Mouse (Mus musculus) forebrain, postnatal 0 days (tissue): ENCODE measurements around the gene Mrpl24. TPM values are rescaled to one million over a fixed set of nuclear protein-coding genes. Genes with fewer than 3 reads are reported as not detected.
A peak's percentile ranks its signal among the peaks of the same experiment; 100 is the strongest.
"Not testable (repeated sequence)": the region's sequence is repeated elsewhere in the genome, so short reads cannot be mapped to it uniquely, and the experiment has no call there.

Experiments used
- ATAC-seq: fragments of 200-750 bp; cut with Nextera tagmentation; 2 replicates; pipeline ENCODE4 v1.8.0; 2017; ENCODE audit warnings: mild to moderate bottlenecking, moderate library complexity
- DNase-seq: peaks from one replicate; pipeline ENCODE4 v3.0.0-alpha.2; 2015
- H3K27ac ChIP-seq: fragments of 300-500 bp; sonication (generic); 2 replicates; pipeline ENCODE4 v1.5.1; 2014; ENCODE audit warnings: low read depth, mild to moderate bottlenecking, antibody characterized with exemption, low read length, moderate library complexity, mixed read lengths
- H3K27me3 ChIP-seq: fragments of 300-500 bp; sonication (generic); 2 replicates; pipeline ENCODE4 v1.6.1; 2014; ENCODE audit warnings: mild to moderate bottlenecking, low read length, mixed read lengths; ENCODE audit not compliant: insufficient read depth
- H3K36me3 ChIP-seq: fragments of 300-500 bp; sonication (generic); 2 replicates; pipeline ENCODE4 v1.6.1; 2014; ENCODE audit warnings: mild to moderate bottlenecking, moderate library complexity; ENCODE audit not compliant: insufficient read depth
- H3K4me1 ChIP-seq: fragments of 300-500 bp; sonication (generic); 2 replicates; pipeline ENCODE4 v1.6.1; 2014; ENCODE audit warnings: antibody characterized with exemption; ENCODE audit not compliant: insufficient read depth
- H3K4me2 ChIP-seq: fragments of 300-500 bp; sonication (generic); 2 replicates; pipeline ENCODE4 v1.6.1; 2014; ENCODE audit warnings: low read depth, mild to moderate bottlenecking, moderate library complexity
- H3K4me3 ChIP-seq: fragments of 300-500 bp; sonication (generic); 2 replicates; pipeline ENCODE4 v1.5.1; 2014; ENCODE audit warnings: low read depth, low read length, mixed read lengths
- H3K9ac ChIP-seq: fragments of 300-500 bp; sonication (generic); 2 replicates; pipeline ENCODE4 v1.6.1; 2014; ENCODE audit warnings: mild to moderate bottlenecking
- H3K9me3 ChIP-seq: fragments of 300-500 bp; sonication (generic); 2 replicates; pipeline ENCODE4 v1.6.1; 2016; ENCODE audit warnings: low read length
- CTCF ChIP-seq: sonication (generic); IDR thresholded peaks from 2 replicates; pipeline ENCODE4 v1.5.1; 2016; ENCODE audit warnings: antibody characterized with exemption, control low read depth, low read depth
- WGBS: fragments of 180-500 bp; shearing (Covaris S2); extraction: QIAGEN DNeasy Blood & Tissue Kit; methylation state at CpG from one replicate; pipeline ENCODE4 v1.1.7; 2014; 5-methylcytosine and 5-hydroxymethylcytosine counted together
- polyA plus RNA-seq: library from polyadenylated mRNA; unstranded; fragments of >200 nt; fragmentation: Nextera tagmentation; extraction: Ambion mirVana; gene quantifications from 2 replicates; pipeline ENCODE4 v1.2.1, GENCODE M21; 2015
- total RNA-seq: library from RNA; depleted of rRNA; stranded (reverse); fragments of >200 nt; gene quantifications from 2 replicates; pipeline ENCODE4 v1.2.3, GENCODE M21; 2014

The Mrpl24 gene
- total and polyA plus RNA-seq, 2 experiments from 2014 or later = 43.4 to 47.0 TPM

DNA sequence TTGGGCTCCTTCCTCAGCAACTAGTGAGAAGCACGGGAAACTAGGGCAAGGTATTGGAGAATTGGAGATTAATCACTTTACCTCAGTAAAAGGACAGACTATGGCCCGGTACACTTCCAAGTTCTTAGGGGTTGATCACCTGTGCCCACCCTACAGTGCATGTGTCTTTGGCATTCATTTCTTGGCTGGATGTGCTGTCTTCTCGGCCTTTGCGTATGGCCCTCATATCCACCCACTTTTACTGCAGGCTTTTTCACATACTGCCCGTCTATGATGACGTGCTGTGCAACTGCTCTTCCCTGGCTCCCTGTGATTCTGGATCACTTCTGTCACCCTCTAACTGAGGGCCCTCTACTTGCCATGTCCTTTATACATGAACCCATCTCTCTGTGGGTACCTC lies 32.9 kb upstream of the Mrpl24 start:
- 0 out of 2 replicates have a peak overlapping the region, but pooled peaks have one; percentile 43 for H3K4me3 ChIP-seq
- ATAC-seq = no peak
- H3K4me2 ChIP-seq = peak overlapping the region; percentile 46; the same call in 1 of the 2 replicates
- no peaks in the 10 kb centered on the region for H3K36me3 ChIP-seq
- TF ChIP-seq CTCF = no peak
- H3K4me1 ChIP-seq = peaks cover 15% of the 10 kb centered on the region
- H3K9me3 ChIP-seq = 0 out of 2 replicates have a peak, but pooled peaks cover 4% of the 10 kb centered on the region
- H3K9ac ChIP-seq = no peak overlapping the region
- DNase-seq = no peak
- peak overlapping the region; percentile 29; the same call in 1 of the 2 replicates for H3K27ac ChIP-seq
- no peaks in the 10 kb centered on the region for H3K27me3 ChIP-seq
- 84% methylated on average over 6 of the region's 6 CpGs for WGBS

DNA sequence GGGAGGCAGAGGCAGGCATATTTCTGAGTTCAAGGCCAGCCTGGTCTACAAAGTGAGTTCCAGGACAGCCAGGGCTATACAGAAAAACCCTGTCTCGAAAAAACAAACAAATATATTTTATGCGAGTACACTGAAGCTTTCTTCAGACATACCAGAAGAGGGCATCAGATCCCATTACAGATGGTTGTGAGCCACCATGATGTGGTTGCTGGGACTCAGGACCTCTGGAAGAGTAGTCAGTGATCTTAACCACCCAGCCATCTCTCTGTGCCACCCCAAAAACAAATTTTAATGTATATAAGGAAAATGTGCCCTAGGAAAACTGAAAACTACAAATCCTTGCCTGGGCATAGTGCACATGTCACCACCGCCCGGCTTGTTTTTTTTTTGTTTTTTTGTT lies 31.9 kb upstream of the Mrpl24 start:
- WGBS = 81% methylated on average over 4 of the region's 4 CpGs
- H3K36me3 ChIP-seq, H3K4me3 ChIP-seq, H3K27ac ChIP-seq, H3K9ac ChIP-seq, H3K4me2 ChIP-seq, H3K27me3 ChIP-seq, DNase-seq, ATAC-seq, H3K9me3 ChIP-seq: not testable (repeated sequence)
- H3K4me1 ChIP-seq = peaks cover 15% of the 10 kb centered on the region
- TF ChIP-seq CTCF = peak; percentile 21; the same call in 1 of the 2 replicates

DNA sequence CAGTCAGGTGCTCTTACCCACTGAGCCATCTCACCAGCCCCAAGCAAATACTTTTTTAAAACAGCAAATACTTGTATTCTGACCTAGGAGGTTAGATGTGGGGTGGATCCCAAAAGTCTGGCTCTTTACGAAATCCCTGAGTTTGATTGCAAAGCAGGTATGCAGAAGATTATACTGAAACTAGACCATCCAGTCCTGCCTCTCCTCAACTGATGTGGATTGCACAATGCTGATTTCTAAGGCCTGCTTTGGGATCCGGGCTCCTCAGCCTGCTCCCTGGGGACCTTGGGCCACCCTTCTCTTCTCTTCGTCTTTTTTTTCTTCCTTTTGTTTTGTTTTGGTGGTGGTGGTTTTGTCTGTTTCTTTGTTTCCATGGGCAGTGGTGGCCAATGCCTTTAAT lies 27.8 kb upstream of the Mrpl24 start:
- no peak overlapping the region for H3K4me3 ChIP-seq
- H3K9ac ChIP-seq = no peak overlapping the region
- 49% methylated on average over 3 of the region's 3 CpGs for WGBS
- no peak overlapping the region for H3K27ac ChIP-seq
- ATAC-seq (no peak), DNase-seq (no peak)
- no peaks in the 10 kb centered on the region for H3K36me3 ChIP-seq
- 0 out of 2 replicates have a peak, but pooled peaks cover 4% of the 10 kb centered on the region for H3K9me3 ChIP-seq
- no peak overlapping the region for H3K4me2 ChIP-seq
- H3K27me3 ChIP-seq = no peaks in the 10 kb centered on the region
- no peaks in the 10 kb centered on the region for H3K4me1 ChIP-seq
- TF ChIP-seq CTCF = no peak

DNA sequence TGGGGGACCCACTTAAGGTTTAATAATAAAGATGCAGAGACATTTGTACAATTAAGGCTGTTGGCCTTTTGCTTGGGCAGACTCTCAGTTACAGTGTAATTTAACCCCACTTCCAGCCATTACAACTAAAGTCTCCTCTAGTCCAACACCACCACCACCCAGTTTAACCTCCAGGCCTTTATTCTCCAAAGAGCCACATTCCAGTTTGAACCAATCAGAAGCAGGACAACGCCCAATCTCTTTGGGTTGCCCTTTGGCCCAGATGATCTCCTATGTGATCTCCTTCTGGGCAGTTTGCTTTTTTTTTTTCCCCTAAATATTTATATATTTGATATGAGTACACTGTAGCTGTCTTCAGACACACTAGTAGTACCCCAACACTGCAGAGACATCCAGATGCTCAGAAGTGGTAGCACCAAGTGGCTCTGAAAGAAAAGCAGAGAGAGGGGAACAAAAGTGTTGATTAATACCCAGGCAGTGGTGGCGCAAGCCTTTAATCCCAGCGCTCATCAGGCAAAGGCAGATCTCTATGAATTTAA lies 25.9 kb upstream of the Mrpl24 start:
- Histone ChIP-seq H3K4me2 (no peak overlapping the region), H3K9me3 (no peaks in the 10 kb centered on the region), H3K4me1 (no peaks in the 10 kb centered on the region), H3K4me3 (no peak overlapping the region), H3K27me3 (no peaks in the 10 kb centered on the region), H3K9ac (no peak overlapping the region), H3K27ac (no peak overlapping the region), H3K36me3 (no peaks in the 10 kb centered on the region)
- ATAC-seq (no peak), DNase-seq (no peak)
- no peak for TF ChIP-seq CTCF
- 74% methylated on average over 3 of the region's 3 CpGs for WGBS

DNA sequence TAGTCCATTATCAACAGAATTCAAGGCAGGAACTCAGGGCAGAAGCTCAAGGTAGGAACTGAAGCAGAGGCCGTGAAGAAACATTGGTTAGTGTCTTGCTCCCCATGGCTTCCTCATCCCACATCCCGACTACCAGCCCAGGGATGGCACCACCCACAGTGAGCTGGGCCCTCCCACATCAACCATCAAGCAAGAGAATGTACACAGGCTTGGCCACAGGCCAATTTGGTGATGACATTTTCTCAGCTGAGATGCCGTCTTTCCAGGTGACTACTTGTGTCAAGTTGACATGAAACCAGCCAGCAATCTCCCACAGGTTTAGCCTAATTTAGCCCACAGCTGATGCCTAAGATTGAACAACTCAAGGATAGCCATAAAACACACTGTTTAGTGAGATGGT lies 20.0 kb upstream of the Mrpl24 start:
- no peaks in the 10 kb centered on the region for H3K27me3 ChIP-seq
- H3K4me3 ChIP-seq = no peak overlapping the region
- ATAC-seq (no peak), DNase-seq (no peak)
- H3K4me2 ChIP-seq = no peak overlapping the region
- no peaks in the 10 kb centered on the region for H3K36me3 ChIP-seq
- H3K4me1 ChIP-seq = no peaks in the 10 kb centered on the region
- H3K9me3 ChIP-seq = no peaks in the 10 kb centered on the region
- H3K9ac ChIP-seq = no peak overlapping the region
- WGBS = 54% methylated on average over 3 of the region's 3 CpGs
- H3K27ac ChIP-seq = no peak overlapping the region
- TF ChIP-seq CTCF = no peak

DNA sequence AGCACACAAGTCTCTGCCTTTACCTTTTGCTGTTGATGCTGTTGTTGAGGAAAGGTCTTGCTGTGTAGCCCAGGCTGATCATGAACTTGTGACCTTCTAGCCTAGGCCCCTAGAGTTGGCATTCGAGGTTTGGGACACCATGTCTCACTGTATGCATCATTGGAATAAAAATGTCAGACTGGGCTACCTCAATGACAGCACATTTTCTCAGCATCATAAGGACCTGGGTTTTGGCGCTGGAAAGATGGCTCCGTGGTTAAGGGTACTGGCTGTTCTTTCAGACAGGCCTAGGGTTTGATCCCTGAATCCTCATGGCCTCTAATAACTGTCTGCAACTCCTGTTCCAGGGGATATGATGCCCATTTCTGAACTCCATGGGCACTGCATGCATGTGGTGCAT lies 19.5 kb upstream of the Mrpl24 start:
- WGBS = 73% methylated on average over 3 of the region's 3 CpGs
- Histone ChIP-seq H3K4me3 (no peak overlapping the region), H3K27ac (no peak overlapping the region), H3K9ac (no peak overlapping the region), H3K36me3 (no peaks in the 10 kb centered on the region), H3K9me3 (no peaks in the 10 kb centered on the region), H3K27me3 (no peaks in the 10 kb centered on the region), H3K4me2 (no peak overlapping the region), H3K4me1 (no peaks in the 10 kb centered on the region)
- DNase-seq (no peak), ATAC-seq (no peak)
- TF ChIP-seq CTCF = no peak

DNA sequence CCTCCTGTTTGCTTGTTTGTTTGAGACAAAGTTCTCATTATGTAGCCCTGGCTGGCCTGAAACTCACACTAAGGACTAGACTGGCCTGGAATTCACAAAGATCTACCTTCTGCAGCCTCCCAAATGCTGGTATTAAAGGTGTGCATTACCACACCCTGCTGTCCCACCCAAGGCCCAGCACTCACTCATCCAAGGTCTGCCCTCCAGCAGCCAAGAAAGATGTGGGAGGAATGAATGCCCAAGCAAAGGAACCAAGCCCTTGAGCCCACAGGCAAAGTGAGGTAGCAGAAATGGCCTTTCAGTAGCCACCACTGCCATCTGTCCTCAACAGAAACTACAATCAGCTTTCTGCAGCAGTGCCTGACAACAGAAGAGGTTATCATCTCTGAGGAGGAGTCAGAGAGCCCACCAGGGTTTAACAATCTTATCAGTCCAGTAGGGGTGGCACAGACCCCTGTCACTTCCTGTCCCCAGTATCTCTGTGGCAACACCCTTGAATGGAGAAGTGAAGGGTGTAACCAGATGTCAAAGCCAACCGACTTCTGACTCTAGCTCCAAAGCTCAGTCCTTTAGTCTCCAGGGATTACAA lies 18.2 kb upstream of the Mrpl24 start:
- no peaks in the 10 kb centered on the region for H3K9me3 ChIP-seq
- H3K4me1 ChIP-seq = no peaks in the 10 kb centered on the region
- TF ChIP-seq CTCF = no peak
- H3K27me3 ChIP-seq = no peaks in the 10 kb centered on the region
- 85% methylated on average over 1 of the region's 1 CpGs for WGBS
- H3K27ac ChIP-seq = no peak overlapping the region
- ATAC-seq (no peak), DNase-seq (no peak)
- H3K36me3 ChIP-seq = no peaks in the 10 kb centered on the region
- no peak overlapping the region for H3K9ac ChIP-seq
- no peak overlapping the region for H3K4me3 ChIP-seq
- H3K4me2 ChIP-seq = no peak overlapping the region

DNA sequence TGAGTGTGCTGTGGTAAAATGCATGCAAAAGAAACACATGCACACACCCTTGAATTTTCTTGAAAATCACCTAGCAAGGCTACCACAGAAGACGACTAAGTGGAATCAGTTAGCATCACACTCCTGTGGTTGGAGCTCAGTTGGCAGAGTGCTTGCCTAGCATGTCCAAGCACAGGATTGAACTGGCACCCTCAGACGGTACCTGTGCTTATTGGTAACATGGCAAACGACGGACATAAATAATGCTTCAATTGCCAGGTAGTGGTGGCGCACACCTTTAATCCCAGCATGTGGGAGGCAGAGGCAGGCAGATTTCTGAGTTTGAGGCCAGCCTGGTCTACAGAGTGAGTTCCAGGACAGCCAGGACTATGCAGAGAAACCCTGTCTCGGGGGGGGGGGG lies 17.3 kb upstream of the Mrpl24 start:
- not testable (repeated sequence) for H3K9ac ChIP-seq, H3K27me3 ChIP-seq, H3K4me1 ChIP-seq, DNase-seq, H3K36me3 ChIP-seq, H3K4me2 ChIP-seq, H3K4me3 ChIP-seq, ATAC-seq, H3K27ac ChIP-seq, H3K9me3 ChIP-seq
- 88% methylated on average over 5 of the region's 6 CpGs for WGBS
